Mouse (Mus musculus): ENCODE data around the gene Irak2.

Irak2 gene

DNA sequence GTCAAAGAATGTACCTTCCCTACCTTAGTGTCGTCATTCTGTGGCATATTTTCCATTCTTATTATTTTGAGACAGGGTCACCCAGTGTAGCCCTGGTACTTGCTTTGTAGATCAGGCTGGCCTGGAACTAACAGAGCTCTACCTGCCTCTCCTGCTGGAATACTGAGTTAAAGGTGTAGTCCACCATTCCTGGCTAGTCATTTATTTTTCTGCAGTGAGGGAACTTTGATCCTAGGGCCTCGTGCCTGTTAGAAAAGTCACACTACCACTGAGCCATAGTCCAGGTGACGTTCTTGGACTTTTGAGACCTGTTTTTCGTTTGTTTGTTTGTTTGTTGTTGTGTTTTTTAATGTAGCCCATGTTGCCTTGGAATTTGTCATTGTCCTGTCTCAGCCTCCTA, 934 bp downstream of the Irak2 start:
- DNase-seq (ENCODE audit: low spot score in 2 of 2): no peak

DNA sequence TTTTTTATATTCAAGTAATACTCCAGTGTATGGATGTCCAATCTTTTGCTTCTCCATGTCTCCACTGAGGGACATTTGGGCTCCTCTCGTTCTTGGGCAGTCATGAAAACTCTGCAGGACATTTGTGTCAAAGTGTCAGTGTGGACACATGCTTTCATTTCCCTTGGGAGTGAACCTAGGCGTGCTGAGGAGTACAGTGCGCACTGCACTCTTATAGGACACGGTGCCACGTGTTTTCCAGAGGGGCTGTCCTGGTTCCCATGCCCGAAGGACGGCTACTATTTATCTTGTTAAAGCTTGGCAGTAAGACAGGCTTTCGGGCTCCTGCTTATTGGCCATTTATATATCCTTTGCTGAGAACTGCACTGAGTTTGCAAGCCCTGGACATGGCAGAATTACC, 4.3 kb downstream of the Irak2 start:
- no peak for DNase-seq (ENCODE audit: low spot score in 2 of 2)

DNA sequence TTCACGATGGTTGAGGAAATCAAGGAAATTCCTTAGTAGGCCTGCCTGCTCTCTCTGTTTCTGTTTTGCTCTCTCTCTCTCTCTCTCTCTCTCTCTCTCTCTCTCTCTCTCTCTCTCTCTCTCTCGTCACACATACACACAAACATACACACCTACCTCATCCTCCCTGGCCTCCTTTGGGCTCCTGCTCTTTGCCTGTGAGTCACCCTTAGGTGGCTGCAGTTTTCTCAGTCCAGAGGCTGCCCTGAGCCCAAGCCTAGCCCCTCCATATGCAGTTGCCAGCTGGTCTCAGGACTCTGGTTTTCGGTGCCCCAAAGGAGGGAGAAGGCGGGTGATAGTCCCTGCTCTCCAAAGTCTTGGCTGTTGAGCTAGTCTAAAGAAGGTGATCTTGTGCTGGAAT, 4.8 kb downstream of the Irak2 start:
- no peak for DNase-seq (ENCODE audit: low spot score in 2 of 2)

DNA sequence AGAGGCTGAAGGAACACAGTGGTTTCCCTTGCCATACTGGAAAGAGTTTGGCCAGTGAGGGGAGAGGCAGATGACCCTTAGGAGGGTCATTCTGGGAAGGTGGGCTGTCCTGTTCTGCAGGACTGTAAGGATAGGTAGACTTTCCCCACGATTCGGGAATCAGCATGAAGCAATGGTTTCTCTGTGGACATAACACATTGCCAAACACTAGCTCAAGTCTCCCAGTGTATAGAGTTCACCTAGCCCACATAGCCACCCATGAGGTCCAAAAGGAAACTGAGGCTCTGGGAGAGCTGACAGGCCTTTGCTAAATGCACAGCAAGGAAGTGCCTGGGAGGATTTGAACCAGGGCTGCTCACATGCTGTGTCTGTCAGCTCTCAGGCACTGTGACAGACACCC, 5.7 kb downstream of the Irak2 start:
- no peak for DNase-seq (ENCODE audit: low spot score in 2 of 2)

DNA sequence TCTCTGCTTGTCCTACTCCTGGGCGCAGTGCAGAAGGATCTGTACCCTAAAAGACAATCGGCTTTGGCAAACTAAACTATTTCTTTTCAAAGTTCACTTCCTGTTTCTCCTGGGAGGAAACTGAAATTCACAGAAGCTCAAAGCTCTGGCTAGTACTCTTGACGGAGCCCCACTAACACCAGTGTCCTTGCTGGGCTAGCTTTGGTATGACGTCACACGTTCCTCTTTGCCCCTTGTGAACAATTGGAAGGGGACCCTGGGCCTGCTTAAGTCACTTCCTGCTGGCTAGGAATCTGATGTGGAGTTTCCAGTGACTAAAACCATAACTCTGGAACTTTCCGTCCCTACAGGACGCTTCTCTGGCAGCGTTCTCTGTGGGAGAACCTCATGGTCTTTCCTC, 6.5 kb downstream of the Irak2 start:
- no peak for DNase-seq (ENCODE audit: low spot score in 2 of 2)

DNA sequence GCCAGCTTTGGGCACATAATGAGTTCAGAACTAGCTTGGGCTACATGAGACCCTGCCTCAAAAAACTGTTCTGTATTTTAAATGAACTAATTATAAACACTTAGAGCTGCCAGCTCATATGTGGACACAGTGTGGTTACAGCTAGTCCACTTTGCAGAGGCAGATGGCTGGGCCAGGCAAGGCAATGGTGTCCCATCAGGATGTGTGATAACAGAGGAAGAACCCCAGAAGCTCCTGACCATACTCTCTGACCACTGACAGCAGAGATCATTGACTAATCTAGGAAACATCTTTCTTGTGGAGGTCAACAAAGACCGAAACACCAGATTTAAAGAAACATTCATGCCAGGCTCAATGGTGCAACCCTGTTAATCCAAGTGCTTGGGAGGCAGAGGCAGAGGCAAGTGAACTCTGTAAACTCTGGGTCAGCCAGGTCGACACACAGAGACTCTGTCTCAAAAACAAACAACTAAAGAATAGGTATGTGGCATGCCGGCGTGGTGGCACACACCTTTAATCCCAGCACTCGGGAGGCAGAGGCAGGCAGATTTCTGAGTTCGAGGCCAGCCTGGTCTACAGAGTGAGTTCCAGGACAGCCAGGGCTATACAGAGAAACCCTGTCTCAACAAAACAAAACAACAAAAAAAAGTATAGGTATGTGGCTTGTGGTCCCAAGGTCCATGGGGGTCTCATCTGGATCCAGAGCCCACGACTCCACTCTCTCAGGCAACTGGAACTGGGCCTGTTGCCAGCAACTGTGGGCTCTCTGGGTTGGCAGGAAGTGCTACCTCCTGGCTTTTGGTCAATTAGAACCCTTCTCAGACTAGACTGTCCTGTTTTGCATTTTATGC, 11.3 kb downstream of the Irak2 start:
- DNase-seq (ENCODE audit: low spot score in 2 of 2): no peak

DNA sequence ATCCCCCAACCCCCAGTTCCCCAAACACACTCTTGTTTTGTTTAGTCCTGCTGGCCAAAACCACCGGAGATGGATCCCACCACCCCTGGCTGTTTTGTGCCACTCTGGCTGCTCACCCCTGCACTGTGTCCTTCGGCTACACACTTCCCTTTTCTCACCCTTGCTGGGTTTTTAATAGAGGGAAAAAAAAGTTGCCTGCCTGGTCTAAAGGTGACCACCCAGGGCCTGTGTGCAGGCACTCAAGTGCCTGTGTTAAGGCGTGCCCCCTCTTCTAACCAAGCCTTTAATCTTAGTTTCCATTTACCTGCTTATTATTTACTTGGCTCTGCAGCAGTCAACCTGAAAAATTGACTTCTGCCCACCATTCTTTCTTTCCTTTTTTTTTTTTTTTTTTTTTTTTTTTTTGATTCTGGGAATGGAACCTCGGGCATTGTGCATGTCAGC, 12.0 kb downstream of the Irak2 start:
- no peak for DNase-seq (ENCODE audit: low spot score in 2 of 2)

DNA sequence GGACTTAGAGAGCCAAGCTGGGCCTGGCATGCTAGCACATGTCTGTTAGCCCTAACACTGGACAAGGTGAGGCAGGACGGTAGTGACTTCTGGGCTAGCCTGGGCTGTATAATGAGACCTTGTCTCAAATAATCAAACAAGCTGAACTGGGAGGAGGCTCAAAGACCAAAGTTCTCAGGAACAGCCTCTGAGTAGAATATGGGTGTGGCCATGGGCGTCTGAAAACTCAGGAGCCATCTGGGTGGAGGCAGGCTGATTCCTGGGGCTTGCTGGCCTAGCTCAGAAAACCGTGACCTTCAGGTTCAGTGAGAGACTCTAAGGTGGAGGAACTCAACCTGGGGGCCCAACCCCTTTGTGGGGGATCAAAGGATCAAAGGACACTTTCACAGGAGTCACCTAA, 13.4 kb downstream of the Irak2 start:
- DNase-seq (ENCODE audit: low spot score in 2 of 2): no peak

DNA sequence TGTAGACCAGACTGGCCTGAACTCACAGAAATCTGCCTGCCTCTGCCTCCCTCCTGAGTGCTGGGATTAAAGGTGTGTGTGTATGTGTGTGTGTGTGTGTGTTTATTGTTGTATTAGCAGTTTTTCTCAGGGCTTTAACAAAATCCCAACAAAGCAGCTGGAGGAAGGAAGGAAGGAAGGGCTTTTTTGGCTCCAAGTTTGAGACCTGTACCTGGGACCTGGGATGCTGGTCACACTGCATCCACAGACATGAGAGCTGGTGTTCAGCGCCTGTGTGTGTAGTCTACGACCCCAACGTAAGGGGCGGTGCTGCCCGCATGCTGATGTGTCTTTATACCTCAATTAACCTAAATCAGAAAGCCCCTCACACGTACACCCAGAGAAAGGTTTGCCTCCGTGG, 15.3 kb downstream of the Irak2 start:
- DNase-seq (ENCODE audit: low spot score in 2 of 2): no peak

DNA sequence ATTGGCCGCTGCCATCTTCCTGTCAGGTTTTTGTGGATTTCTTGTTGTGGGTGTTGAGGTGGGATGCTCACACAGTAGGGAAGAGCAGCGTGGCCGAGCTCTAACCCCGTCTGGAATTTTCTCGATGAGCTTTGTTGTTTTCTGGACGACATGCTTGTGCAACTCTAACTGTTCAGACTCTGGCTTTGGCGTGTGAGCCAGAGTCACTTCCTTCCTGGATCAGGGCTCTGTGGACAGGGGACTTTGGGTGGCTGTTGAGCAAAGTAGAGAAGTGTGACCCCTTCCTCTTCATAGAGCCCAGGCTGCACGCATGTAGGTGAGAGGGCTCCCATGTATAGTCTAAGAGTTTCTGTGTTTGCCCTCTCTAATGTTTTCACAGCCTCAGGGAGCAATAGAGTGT, 15.8 kb downstream of the Irak2 start:
- DNase-seq (ENCODE audit: low spot score in 2 of 2): no peak

DNA sequence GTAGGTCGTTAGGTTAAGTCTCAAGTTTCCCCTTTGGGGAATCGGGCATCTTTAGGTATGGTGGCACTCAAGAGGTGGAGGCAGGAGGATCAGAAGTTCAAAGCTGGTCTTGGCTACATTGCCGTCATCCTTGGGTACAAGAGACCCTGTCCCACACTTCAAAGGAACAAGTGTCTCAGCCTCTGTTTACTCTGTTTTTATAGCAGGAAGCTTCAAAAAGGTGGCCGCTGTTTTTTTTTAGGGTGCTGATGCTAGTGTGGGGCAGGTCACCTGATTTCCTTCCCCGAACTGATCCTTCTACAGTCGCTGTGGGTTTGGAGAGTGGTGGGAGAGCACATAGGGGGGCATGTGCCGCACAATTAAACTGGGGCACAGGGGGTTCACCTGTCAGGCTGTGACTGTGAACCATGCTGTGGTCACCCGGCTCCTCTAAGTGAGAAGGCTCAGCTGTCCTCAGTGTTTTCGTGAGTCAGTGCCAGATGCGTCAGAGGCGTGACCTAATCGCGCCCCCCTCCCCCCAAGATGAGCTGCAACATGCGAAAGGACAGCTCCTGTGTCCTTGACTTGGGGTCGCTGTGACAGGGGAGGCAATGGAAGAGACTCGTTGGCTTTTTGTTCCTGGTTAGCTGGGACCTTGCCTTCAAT, 16.6 kb downstream of the Irak2 start:
- DNase-seq (ENCODE audit: low spot score in 2 of 2): no peak

DNA sequence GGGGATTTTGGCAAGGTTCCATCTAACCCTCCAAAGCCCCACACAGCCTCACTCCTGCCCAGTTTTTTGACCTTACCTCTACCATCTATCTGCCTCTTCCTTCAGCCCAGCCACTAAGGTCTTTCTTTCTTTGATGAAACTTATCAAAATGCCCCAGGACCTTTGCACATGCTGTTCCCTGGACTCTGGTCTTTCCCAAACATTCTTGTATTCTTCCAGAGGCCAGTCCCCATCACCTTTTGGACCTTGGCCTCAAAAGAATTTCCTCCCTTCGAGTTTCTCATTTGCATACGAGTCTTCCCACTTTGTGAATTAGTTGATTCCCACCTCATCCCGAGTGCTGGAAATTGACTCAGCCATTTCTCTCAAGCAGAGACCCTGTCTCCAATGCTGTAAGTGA, 17.2 kb downstream of the Irak2 start:
- no peak for DNase-seq (ENCODE audit: low spot score in 2 of 2)

DNA sequence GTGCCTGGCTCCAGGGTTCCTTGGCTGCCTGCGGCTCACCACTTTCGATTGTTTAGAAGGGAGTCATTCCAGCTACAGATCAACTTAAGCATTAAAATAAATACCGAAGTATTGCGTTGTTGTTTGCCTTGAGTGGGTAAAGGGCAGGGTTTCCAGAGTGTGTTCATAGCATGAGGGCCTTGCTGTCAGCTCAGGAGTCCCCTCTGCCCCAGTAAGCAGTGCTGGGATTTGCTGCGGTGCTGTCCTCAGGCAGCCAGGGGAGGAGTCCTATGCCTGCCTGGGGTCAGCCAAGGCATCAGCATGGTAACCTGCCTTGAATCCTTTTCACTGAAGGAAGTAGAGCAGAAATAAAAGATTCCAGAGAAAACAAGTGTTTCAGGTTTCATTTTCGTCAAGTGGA, 18.6 kb downstream of the Irak2 start:
- no peak for DNase-seq (ENCODE audit: low spot score in 2 of 2)

DNA sequence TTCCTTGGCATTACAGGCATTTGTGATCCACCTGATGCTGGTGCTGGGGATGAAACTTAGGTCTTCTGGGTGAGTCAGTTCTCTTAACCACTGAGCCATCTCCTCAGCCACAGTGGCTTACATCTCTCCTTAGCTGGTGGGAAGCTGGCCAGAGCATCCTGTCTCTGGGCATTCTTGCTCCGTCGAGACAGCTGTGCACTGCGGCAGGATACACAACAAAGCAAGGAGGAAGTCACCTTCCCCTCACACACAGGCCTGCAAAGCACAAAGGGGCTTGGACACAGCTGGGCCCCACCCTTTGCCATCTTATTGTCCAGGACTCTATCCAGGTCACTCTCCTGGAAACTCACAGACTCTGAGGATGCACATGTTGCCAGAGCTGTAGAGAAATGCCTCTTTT, 20.0 kb downstream of the Irak2 start:
- no peak for DNase-seq (ENCODE audit: low spot score in 2 of 2)

DNA sequence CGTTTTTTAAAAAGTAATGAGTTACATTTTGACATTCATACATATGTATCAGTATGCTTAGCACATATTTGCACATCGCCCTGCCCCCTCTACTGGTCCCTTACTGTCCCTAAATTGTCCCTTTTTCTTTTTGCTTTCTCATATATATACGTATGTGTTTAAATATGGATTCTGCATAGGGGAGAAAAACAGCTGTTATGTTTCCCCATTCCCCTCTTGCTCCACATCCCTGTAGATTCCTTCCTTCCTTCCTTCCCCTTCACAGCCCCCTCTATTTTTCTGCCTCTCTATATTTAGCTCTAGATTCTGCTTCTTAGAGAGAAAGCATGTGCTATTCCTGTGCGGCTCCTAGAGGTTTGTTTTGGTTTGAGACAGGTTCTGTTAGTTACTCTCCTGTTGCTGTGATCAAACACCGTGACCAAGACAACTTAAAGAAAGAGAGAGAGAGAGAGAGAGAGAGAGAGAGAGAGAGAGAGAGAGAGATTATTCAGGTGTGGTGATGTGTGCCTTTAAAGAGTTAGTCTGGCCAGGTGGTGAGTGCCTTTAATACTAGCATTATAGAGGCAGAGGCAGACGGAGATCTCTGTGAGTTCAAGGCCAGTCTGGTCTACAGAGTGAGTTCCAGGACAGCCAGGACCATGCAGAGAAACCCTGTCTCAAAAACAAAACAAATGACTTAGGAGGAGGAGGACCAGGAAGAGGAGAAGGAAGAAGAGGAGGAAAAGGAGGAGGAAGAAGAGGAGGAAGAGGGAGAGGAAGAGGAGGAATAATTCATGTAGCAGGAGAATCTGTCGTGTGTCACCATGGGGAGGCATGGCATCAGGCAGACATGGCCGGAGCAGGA, 21.6 kb downstream of the Irak2 start:
- no peak for DNase-seq (ENCODE audit: low spot score in 2 of 2)

DNA sequence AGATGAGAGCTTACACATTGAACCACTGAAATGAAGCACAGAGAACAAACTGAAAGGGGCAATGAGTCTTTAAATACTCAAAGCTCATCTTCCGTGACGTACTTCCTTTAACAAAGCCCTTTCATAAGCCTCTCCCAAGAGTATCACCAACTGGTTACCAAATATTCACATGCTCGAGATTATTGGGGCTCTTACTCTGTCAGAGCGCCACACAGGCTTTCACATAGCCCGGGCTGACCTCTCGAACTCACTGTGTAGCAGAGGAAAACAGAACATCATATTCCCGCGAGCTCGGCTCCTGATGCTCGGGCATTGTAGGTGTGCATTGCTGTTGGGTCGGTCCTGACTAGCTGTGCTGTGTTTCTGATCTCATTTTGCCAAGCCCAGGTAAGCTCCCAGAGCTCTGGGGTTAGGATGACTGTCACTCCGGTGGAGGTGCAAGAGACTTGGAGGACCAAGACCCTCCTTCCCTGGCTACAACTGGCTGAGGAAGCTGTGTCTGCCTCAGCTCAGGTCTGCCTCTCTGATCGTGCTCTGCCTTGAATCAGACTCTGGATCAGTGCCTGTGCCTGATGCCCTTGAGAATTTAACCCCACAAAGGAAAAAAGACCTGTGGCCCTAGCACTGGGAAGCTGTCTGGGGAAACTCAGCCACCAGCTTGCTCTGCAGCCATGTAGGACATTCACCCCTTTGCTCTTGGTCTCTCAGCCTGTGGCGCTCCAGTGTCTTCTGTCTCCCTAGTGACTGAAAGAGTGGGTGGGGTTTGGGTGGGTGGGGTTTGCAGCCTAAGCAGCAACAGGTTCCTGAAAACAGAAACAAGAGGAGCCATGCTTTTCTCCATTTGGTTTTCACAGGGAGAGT, 22.5 kb downstream of the Irak2 start:
- no peak for DNase-seq (ENCODE audit: low spot score in 2 of 2)

DNA sequence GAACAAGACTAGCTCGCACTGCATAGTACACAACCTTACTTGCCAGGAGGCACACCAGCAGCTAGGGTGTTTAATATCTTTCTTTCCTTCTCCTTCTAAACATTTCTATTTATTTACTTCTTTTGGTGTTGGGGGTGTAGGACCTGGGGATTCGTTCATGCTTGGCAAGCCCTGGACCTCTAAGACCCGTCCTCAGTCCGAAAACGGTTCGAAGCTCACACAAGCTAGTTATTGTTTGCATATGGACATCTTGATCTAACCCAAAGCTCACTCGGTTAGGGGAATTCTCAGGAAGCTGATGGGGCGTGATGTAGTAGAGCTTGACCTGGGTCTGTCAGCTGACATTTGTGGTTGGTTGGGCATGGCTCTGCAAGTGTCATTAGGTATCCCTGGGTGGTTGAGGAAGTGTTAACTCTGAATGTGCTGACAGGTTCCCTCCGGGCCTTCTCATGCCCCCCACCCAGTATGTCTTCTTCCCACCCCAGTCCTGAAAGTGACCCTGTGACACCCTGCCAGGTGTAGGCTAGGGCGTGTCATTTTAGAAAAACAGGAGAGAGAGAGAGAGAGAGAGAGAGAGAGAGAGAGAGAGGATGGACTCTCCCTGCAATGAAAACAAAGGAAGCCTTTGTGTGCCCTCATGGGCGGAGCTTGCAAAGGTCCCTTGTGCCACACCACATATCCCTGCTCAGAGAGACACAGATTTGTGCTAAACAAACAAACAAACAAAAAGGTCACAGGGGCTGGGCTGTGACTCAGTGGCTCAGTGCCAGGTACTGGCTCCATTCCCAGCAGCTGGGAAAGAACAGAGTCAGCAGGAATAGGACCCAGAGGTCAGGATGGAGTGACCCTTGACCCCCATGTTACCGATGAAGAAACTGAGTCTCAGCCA, 23.3 kb downstream of the Irak2 start:
- DNase-seq (ENCODE audit: low spot score in 2 of 2): no peak

DNA sequence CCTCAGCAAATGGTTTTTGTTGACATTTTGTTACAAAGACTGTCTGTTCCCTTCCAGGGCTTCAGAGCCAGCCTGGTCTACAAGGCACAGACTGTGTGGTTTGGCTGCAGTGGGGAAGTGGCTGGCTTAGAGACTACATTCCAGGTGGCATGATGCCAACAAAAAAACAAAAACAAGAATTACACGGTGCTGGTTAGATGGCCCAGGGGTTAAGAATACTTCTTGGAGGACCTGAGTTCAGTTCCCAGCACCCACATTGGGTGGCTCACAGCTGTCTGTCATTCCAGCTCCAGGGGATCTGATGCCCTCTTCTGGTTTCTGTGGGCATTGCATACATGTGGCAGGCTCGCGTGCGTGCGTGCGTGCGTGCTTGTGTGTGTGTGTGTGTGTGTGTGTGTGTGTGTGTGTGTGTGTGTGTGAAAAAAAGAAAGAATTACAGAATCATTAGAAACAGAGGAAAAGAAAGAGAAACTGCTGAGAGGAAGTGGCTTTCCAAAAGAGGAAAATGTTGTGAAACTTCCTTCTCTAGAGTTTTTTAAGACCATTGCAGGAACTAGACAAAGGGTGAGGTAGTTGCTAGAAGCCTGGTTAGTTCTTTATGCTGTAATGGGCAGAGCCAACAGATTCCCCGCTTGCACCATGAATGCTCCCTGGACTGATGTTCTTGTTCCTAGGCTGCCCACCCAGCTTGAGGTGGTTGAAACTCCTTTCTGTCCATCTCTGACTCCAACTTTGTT, 24.9 kb downstream of the Irak2 start:
- no peak for DNase-seq (ENCODE audit: low spot score in 2 of 2)

DNA sequence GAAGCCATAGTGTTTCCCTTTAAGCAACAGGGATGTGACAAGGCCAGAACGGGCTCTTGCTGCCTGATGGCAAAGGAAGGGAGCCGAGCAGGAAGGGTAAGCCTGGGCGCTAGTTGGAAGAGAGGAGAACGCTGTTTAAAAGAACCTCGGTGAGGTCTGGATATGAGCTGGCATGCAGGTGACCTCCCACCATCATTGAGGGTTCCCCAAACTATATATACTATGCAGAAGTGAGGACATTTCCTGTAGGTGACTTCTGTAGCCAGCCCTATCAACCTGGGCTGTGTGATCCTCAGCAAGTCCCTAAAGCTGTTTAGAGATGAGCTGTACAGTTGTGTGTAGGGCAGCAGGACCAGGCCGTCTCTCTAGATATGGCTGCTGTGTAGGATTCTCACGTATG, 26.0 kb downstream of the Irak2 start:
- DNase-seq (ENCODE audit: low spot score in 2 of 2): no peak

DNA sequence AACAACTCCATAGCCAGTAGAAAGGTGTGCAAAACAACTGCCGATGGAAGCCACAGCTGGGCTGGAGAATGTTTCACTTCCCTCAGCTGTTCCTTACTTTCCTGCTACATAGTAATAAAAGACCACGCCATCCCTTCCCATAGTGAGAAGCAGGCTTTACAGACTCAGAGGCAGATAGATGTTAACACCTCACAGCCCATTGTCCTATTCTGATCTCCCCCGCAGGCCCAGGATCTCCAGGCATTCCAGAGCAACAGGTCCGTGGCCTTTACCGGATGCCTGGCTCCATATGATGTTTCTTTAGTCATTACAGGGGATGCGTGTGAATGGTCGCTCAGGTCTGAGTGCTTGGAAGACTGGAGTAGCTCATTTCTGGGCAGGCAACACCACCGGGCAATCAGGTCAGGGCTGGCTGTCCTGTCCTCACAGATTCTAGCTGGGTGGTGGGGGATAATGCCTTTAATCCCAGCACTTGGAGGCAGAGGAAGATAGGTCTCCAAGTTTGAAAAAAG, 29.4 kb downstream of the Irak2 start:
- DNase-seq (ENCODE audit: low spot score in 2 of 2): no peak

Data from right cerebral cortex, adult 2 months (tissue).